Mouse (Mus musculus): ENCODE measurements at regions not wholly inside any gene's neighbourhood (a gene's known extent, or its start where the extent isn't known, plus 50 kb on each side); places are given as distances from the start of the nearest gene placed in this dataset.

- no peak overlapping the region for H3K9ac ChIP-seq (ENCODE audit: low read depth, poor library complexity, severe bottlenecking)
- no peak for TF ChIP-seq EP300 (IDR thresholded peaks at IDR 0.05; ENCODE audit: insufficient read depth, low read depth, low read length)
Observed at GRCm38 (mm10) chr1:82007943-82008342, 225.0 kb upstream of the Gm9747 start.

GRCm38 (mm10) chr1:82008805-82009204, 224.1 kb upstream of the Gm9747 start:
- H3K27ac ChIP-seq (ENCODE audit: insufficient read depth, low read length): no peak overlapping the region
- TF ChIP-seq POLR2A (IDR thresholded peaks at IDR 0.05; ENCODE audit: insufficient read depth, low read length): no peak
- TF ChIP-seq EP300 (IDR thresholded peaks at IDR 0.05; ENCODE audit: insufficient read depth, low read depth, low read length): no peak
- TF ChIP-seq CTCF (IDR thresholded peaks at IDR 0.05; ENCODE audit: low read depth, low read length): no peak

More at GRCm38 (mm10) chr1:82007943-82008342, 225.0 kb upstream of the Gm9747 start:
- Histone ChIP-seq H3K4me1 (ENCODE audit: control insufficient read depth, insufficient read depth, low read length) (no peaks in the 10 kb centered on the region), H3K27me3 (ENCODE audit: control insufficient read depth, insufficient read depth, low read length, poor library complexity, severe bottlenecking) (no peaks in the 10 kb centered on the region), H3K36me3 (ENCODE audit: control insufficient read depth, insufficient read depth, low read length, poor library complexity, severe bottlenecking) (no peaks in the 10 kb centered on the region), H3K4me3 (ENCODE audit: low read depth, low read length) (no peak overlapping the region), H3K27ac (ENCODE audit: insufficient read depth, low read length) (no peak overlapping the region), H3K9me3 (replicated peaks; ENCODE audit: control insufficient read depth, insufficient read depth, low read length, poor library complexity, severe bottlenecking) (no peaks in the 10 kb centered on the region)

DNA sequence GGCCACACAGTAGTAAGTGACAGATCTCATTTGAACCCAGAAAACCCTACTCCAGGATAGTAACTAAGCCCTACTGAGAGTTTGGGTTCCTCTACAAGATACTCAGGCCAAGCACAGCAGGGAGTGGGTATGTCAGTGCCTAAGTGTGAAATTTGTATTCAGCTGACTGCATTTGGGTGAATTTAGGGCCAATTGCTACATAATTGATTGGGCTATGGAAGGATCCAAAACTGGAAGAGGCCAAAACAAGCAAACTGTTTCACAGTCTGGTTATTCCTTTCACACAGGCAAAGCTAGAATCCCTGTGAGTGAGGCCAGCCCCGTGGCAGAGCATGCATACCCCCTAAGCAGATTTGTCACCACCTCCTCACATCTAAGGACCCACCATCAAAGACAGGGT, 221.9 kb upstream of the Gm9747 start:
- no peaks in the 10 kb centered on the region for H3K4me1 ChIP-seq (ENCODE audit: control insufficient read depth, insufficient read depth, low read length)
- H3K9ac ChIP-seq (ENCODE audit: low read depth, poor library complexity, severe bottlenecking): no peak overlapping the region
- no peak for TF ChIP-seq CTCF (IDR thresholded peaks at IDR 0.05; ENCODE audit: low read depth, low read length)
- TF ChIP-seq EP300 (IDR thresholded peaks at IDR 0.05; ENCODE audit: insufficient read depth, low read depth, low read length): no peak
- TF ChIP-seq POLR2A (IDR thresholded peaks at IDR 0.05; ENCODE audit: insufficient read depth, low read length): no peak
- H3K36me3 ChIP-seq (ENCODE audit: control insufficient read depth, insufficient read depth, low read length, poor library complexity, severe bottlenecking): no peaks in the 10 kb centered on the region
- no peak overlapping the region for H3K4me3 ChIP-seq (ENCODE audit: low read depth, low read length)
- no peaks in the 10 kb centered on the region for H3K27me3 ChIP-seq (ENCODE audit: control insufficient read depth, insufficient read depth, low read length, poor library complexity, severe bottlenecking)
- H3K27ac ChIP-seq (ENCODE audit: insufficient read depth, low read length): no peak overlapping the region
- no peaks in the 10 kb centered on the region for H3K9me3 ChIP-seq (replicated peaks; ENCODE audit: control insufficient read depth, insufficient read depth, low read length, poor library complexity, severe bottlenecking)

More at GRCm38 (mm10) chr1:82008805-82009204, 224.1 kb upstream of the Gm9747 start:
- H3K4me1 ChIP-seq (ENCODE audit: control insufficient read depth, insufficient read depth, low read length): no peaks in the 10 kb centered on the region
- H3K27me3 ChIP-seq (ENCODE audit: control insufficient read depth, insufficient read depth, low read length, poor library complexity, severe bottlenecking): no peaks in the 10 kb centered on the region
- no peak overlapping the region for H3K9ac ChIP-seq (ENCODE audit: low read depth, poor library complexity, severe bottlenecking)
- H3K36me3 ChIP-seq (ENCODE audit: control insufficient read depth, insufficient read depth, low read length, poor library complexity, severe bottlenecking): no peaks in the 10 kb centered on the region
- no peak overlapping the region for H3K4me3 ChIP-seq (ENCODE audit: low read depth, low read length)
- no peaks in the 10 kb centered on the region for H3K9me3 ChIP-seq (replicated peaks; ENCODE audit: control insufficient read depth, insufficient read depth, low read length, poor library complexity, severe bottlenecking)

- Histone ChIP-seq H3K9ac (ENCODE audit: low read depth, poor library complexity, severe bottlenecking) (no peak overlapping the region), H3K36me3 (ENCODE audit: control insufficient read depth, insufficient read depth, low read length, poor library complexity, severe bottlenecking) (no peaks in the 10 kb centered on the region), H3K4me3 (ENCODE audit: low read depth, low read length) (no peak overlapping the region), H3K9me3 (replicated peaks; ENCODE audit: control insufficient read depth, insufficient read depth, low read length, poor library complexity, severe bottlenecking) (no peaks in the 10 kb centered on the region), H3K4me1 (ENCODE audit: control insufficient read depth, insufficient read depth, low read length) (no peaks in the 10 kb centered on the region), H3K27ac (ENCODE audit: insufficient read depth, low read length) (no peak overlapping the region), H3K27me3 (ENCODE audit: control insufficient read depth, insufficient read depth, low read length, poor library complexity, severe bottlenecking) (no peaks in the 10 kb centered on the region)
- no peak for TF ChIP-seq POLR2A (IDR thresholded peaks at IDR 0.05; ENCODE audit: insufficient read depth, low read length)
- TF ChIP-seq EP300 (IDR thresholded peaks at IDR 0.05; ENCODE audit: insufficient read depth, low read depth, low read length): no peak
- no peak for TF ChIP-seq CTCF (IDR thresholded peaks at IDR 0.05; ENCODE audit: low read depth, low read length)
Observed at GRCm38 (mm10) chr1:82015341-82015740, 217.6 kb upstream of the Gm9747 start.

- no peaks in the 10 kb centered on the region for H3K27me3 ChIP-seq (ENCODE audit: control insufficient read depth, insufficient read depth, low read length, poor library complexity, severe bottlenecking)
- no peaks in the 10 kb centered on the region for H3K4me1 ChIP-seq (ENCODE audit: control insufficient read depth, insufficient read depth, low read length)
- no peak for TF ChIP-seq POLR2A (IDR thresholded peaks at IDR 0.05; ENCODE audit: insufficient read depth, low read length)
- no peak for TF ChIP-seq CTCF (IDR thresholded peaks at IDR 0.05; ENCODE audit: low read depth, low read length)
- TF ChIP-seq EP300 (IDR thresholded peaks at IDR 0.05; ENCODE audit: insufficient read depth, low read depth, low read length): no peak
- H3K9me3 ChIP-seq (replicated peaks; ENCODE audit: control insufficient read depth, insufficient read depth, low read length, poor library complexity, severe bottlenecking): no peaks in the 10 kb centered on the region
- H3K27ac ChIP-seq (ENCODE audit: insufficient read depth, low read length): no peak overlapping the region
- no peak overlapping the region for H3K9ac ChIP-seq (ENCODE audit: low read depth, poor library complexity, severe bottlenecking)
- no peaks in the 10 kb centered on the region for H3K36me3 ChIP-seq (ENCODE audit: control insufficient read depth, insufficient read depth, low read length, poor library complexity, severe bottlenecking)
- no peak overlapping the region for H3K4me3 ChIP-seq (ENCODE audit: low read depth, low read length)
Observed at GRCm38 (mm10) chr1:82018701-82019404, 214.1 kb upstream of the Gm9747 start.

DNA sequence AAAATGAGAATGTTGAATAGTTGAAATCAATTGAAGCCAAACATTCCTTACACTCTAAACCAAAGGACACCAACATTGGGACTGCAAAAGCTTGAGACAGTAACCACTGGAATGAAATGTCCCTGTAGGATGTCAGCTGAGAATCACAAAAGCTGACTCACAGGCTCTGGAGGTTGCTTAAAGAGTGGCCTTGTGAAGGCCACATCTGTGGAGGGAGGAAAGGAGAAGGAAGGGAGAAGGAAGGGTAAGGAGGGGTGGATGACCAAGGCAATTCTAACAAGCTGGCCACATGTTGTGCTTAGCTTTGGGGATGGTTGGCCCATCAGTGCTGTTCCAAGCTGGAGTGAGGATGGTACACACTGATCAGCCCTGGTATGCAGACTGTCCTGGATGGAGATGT, 205.2 kb upstream of the Gm9747 start:
- H3K36me3 ChIP-seq (ENCODE audit: control insufficient read depth, insufficient read depth, low read length, poor library complexity, severe bottlenecking): no peaks in the 10 kb centered on the region
- no peak overlapping the region for H3K9ac ChIP-seq (ENCODE audit: low read depth, poor library complexity, severe bottlenecking)
- no peaks in the 10 kb centered on the region for H3K9me3 ChIP-seq (replicated peaks; ENCODE audit: control insufficient read depth, insufficient read depth, low read length, poor library complexity, severe bottlenecking)
- no peak overlapping the region for H3K27ac ChIP-seq (ENCODE audit: insufficient read depth, low read length)
- H3K4me1 ChIP-seq (ENCODE audit: control insufficient read depth, insufficient read depth, low read length): no peaks in the 10 kb centered on the region
- no peaks in the 10 kb centered on the region; the same call in 1 of the 2 replicates for H3K27me3 ChIP-seq (ENCODE audit: control insufficient read depth, insufficient read depth, low read length, poor library complexity, severe bottlenecking)
- TF ChIP-seq CTCF (IDR thresholded peaks at IDR 0.05; ENCODE audit: low read depth, low read length) (no peak), EP300 (IDR thresholded peaks at IDR 0.05; ENCODE audit: insufficient read depth, low read depth, low read length) (no peak), POLR2A (IDR thresholded peaks at IDR 0.05; ENCODE audit: insufficient read depth, low read length) (no peak)
- H3K4me3 ChIP-seq (ENCODE audit: low read depth, low read length): no peak overlapping the region

All from ES-Bruce4 (cell line).